Mouse (Mus musculus): ENCODE measurements around the gene Ror1.

The Ror1 gene

GRCm38 (mm10) chr4:100095685-100096595, at the start of gene Ror1:
Ror1 (plus strand) TSS chr4:100095791.
- peak; percentile 90 for DNase-seq (ENCODE audit: low spot score)

GRCm38 (mm10) chr4:100047066-100047465, 48.5 kb upstream of the Ror1 start:
- DNase-seq (ENCODE audit: low spot score) = no peak

- DNase-seq (ENCODE audit: low spot score) = peak; percentile 39
Measured at GRCm38 (mm10) chr4:100048351-100048950, 47.1 kb upstream of the Ror1 start.

GRCm38 (mm10) chr4:100051767-100052166, 43.8 kb upstream of the Ror1 start:
- DNase-seq (ENCODE audit: low spot score) = no peak

GRCm38 (mm10) chr4:100052258-100052657, 43.3 kb upstream of the Ror1 start:
- no peak for DNase-seq (ENCODE audit: low spot score)

GRCm38 (mm10) chr4:100056046-100056445, 39.5 kb upstream of the Ror1 start:
- DNase-seq (ENCODE audit: low spot score) = no peak

GRCm38 (mm10) chr4:100056446-100056845, 39.1 kb upstream of the Ror1 start:
- no peak for DNase-seq (ENCODE audit: low spot score)

GRCm38 (mm10) chr4:100057381-100057780, 38.2 kb upstream of the Ror1 start:
- no peak for DNase-seq (ENCODE audit: low spot score)

- no peak for DNase-seq (ENCODE audit: low spot score)
Measured at GRCm38 (mm10) chr4:100058631-100059030, 37.0 kb upstream of the Ror1 start.

GRCm38 (mm10) chr4:100059811-100060210, 35.8 kb upstream of the Ror1 start:
- no peak for DNase-seq (ENCODE audit: low spot score)

GRCm38 (mm10) chr4:100061396-100062066, 34.1 kb upstream of the Ror1 start:
- DNase-seq (ENCODE audit: low spot score) = no peak

- DNase-seq (ENCODE audit: low spot score) = no peak
Measured at GRCm38 (mm10) chr4:100065686-100066085, 29.9 kb upstream of the Ror1 start.

GRCm38 (mm10) chr4:100070101-100070500, 25.5 kb upstream of the Ror1 start:
- DNase-seq (ENCODE audit: low spot score) = no peak

GRCm38 (mm10) chr4:100096596-100097181, 1.1 kb downstream of the Ror1 start:
- DNase-seq (ENCODE audit: low spot score) = no peak

GRCm38 (mm10) chr4:100097364-100097979, 1.9 kb downstream of the Ror1 start:
- DNase-seq (ENCODE audit: low spot score) = no peak

- DNase-seq (ENCODE audit: low spot score) = no peak
Measured at GRCm38 (mm10) chr4:100101066-100101820, 5.7 kb downstream of the Ror1 start.

GRCm38 (mm10) chr4:100101844-100102243, 6.3 kb downstream of the Ror1 start:
- peak; percentile 18 for DNase-seq (ENCODE audit: low spot score)

- no peak for DNase-seq (ENCODE audit: low spot score)
Measured at GRCm38 (mm10) chr4:100104241-100104640, 8.7 kb downstream of the Ror1 start.

GRCm38 (mm10) chr4:100107593-100107992, 12.0 kb downstream of the Ror1 start:
- no peak for DNase-seq (ENCODE audit: low spot score)

- DNase-seq (ENCODE audit: low spot score) = no peak
Measured at GRCm38 (mm10) chr4:100108551-100108950, 13.0 kb downstream of the Ror1 start.

- DNase-seq (ENCODE audit: low spot score) = no peak
Measured at GRCm38 (mm10) chr4:100114148-100114547, 18.6 kb downstream of the Ror1 start.

All from lung, postnatal 25 days (tissue).